Mouse (Mus musculus) lung, postnatal 0 days (tissue): Measurements from ENCODE around the gene Ripor1. TPM values are rescaled to one million over a fixed set of nuclear protein-coding genes. Genes with fewer than 3 reads are reported as not detected.

Experiments
- ATAC-seq: fragments of 200-750 bp; cut with Nextera tagmentation; 2 replicates; pipeline ENCODE4 v1.8.0; 2017; ENCODE audit warnings: moderate library complexity
- DNase-seq: peaks from one replicate; pipeline ENCODE4 v3.0.0-alpha.2; 2016; ENCODE audit warnings: low spot score
- H3K27ac ChIP-seq: fragments of 300-500 bp; sonication (generic); 2 replicates; pipeline ENCODE4 v1.5.1; 2014; ENCODE audit warnings: antibody characterized with exemption, mild to moderate bottlenecking, low read length, mixed read lengths
- H3K27me3 ChIP-seq: fragments of 300-500 bp; sonication (generic); replicated peaks from 2 replicates; pipeline ENCODE4 v1.6.1; 2014; ENCODE audit warnings: low read length, mixed read lengths; ENCODE audit not compliant: insufficient read depth
- H3K36me3 ChIP-seq: fragments of 300-500 bp; sonication (generic); 2 replicates; pipeline ENCODE4 v1.6.1; 2014; ENCODE audit warnings: low read length, mixed read lengths; ENCODE audit not compliant: insufficient read depth
- H3K4me1 ChIP-seq: fragments of 300-500 bp; sonication (generic); 2 replicates; pipeline ENCODE4 v1.6.1; 2014; ENCODE audit warnings: antibody characterized with exemption, low read depth, low read length, mixed read lengths; ENCODE audit not compliant: insufficient read depth
- H3K4me2 ChIP-seq: fragments of 300-500 bp; sonication (generic); replicated peaks from 2 replicates; pipeline ENCODE4 v1.6.1; 2014; ENCODE audit warnings: low read depth, mild to moderate bottlenecking, low read length, moderate library complexity, mixed read lengths
- H3K4me3 ChIP-seq: fragments of 300-500 bp; sonication (generic); 2 replicates; pipeline ENCODE4 v1.5.1; 2014; ENCODE audit warnings: low read depth, low read length
- H3K9ac ChIP-seq: fragments of 300-500 bp; sonication (generic); replicated peaks from 2 replicates; pipeline ENCODE4 v1.6.1; 2014; ENCODE audit warnings: low read depth, mild to moderate bottlenecking
- H3K9me3 ChIP-seq: fragments of 300-500 bp; sonication (generic); 2 replicates; pipeline ENCODE4 v1.6.1; 2016; ENCODE audit warnings: low read length, mixed read lengths
- CTCF ChIP-seq: IDR thresholded peaks from 2 replicates; pipeline ENCODE4 v1.5.1; 2016; ENCODE audit warnings: antibody characterized with exemption, mild to moderate bottlenecking
- EP300 ChIP-seq: IDR thresholded peaks from 2 replicates; pipeline ENCODE4 v1.6.1; 2016; ENCODE audit warnings: antibody characterized with exemption, mild to moderate bottlenecking, control low read depth
- WGBS: fragments of 180-500 bp; shearing (Covaris S2); extraction: QIAGEN DNeasy Blood & Tissue Kit; methylation state at CpG from one replicate; pipeline ENCODE4 v1.1.7; 2014; 5-methylcytosine and 5-hydroxymethylcytosine counted together
- polyA plus RNA-seq: library from polyadenylated mRNA; unstranded; fragments of >200 nt; fragmentation: Nextera tagmentation; extraction: Ambion mirVana; gene quantifications from 2 replicates; pipeline ENCODE4 v1.2.1, GENCODE M21; 2015

The Ripor1 gene
- polyA plus RNA-seq, 1 experiment from 2014 or later = 28.5 TPM

GRCm38 (mm10) chr8:105618892-105619591 lies 14.0 kb downstream of the Ripor1 start:
- Histone ChIP-seq H3K4me1 (peaks cover 10% of the 10 kb centered on the region; the same call in 1 of the 2 replicates), H3K27ac (no peak overlapping the region), H3K4me3 (no peak overlapping the region), H3K9ac (no peak overlapping the region), H3K4me2 (no peak overlapping the region), H3K9me3 (no peaks in the 10 kb centered on the region), H3K27me3 (no peaks in the 10 kb centered on the region), H3K36me3 (peaks cover 44% of the 10 kb centered on the region)
- ATAC-seq = no peak
- no peak for DNase-seq
- WGBS = 93% methylated on average over 19 of the region's 19 CpGs
- TF ChIP-seq EP300 (no peak), CTCF (no peak)

DNA sequence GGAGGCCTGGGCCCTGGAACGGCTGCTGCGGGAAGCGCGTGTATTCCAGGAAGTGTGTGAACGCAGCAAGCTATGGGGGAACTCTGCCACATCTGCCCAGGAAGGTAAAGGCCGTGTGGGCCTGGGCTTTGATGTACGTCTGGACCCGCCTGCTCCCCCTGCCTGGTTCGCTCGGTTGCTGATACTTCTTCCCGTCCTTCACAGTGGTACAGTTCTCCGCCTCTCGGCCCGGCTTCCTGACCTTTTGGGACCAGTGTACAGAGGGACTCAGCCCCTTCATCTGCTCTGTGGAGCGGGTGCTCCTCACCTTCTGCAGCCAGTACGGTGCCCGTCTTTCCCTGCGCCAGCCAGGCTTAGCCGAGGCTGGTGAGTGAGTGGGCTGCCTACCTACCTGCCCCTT lies 15.2 kb downstream of the Ripor1 start:
- Histone ChIP-seq H3K4me1 (peaks cover 7% of the 10 kb centered on the region; the same call in 1 of the 2 replicates), H3K27me3 (no peaks in the 10 kb centered on the region), H3K4me3 (no peak overlapping the region), H3K36me3 (peaks cover 44% of the 10 kb centered on the region), H3K27ac (no peak overlapping the region), H3K9me3 (no peaks in the 10 kb centered on the region), H3K9ac (no peak overlapping the region), H3K4me2 (no peak overlapping the region)
- TF ChIP-seq CTCF (no peak), EP300 (no peak)
- no peak for DNase-seq
- no peak for ATAC-seq
- WGBS = 82% methylated on average over 19 of the region's 19 CpGs

DNA sequence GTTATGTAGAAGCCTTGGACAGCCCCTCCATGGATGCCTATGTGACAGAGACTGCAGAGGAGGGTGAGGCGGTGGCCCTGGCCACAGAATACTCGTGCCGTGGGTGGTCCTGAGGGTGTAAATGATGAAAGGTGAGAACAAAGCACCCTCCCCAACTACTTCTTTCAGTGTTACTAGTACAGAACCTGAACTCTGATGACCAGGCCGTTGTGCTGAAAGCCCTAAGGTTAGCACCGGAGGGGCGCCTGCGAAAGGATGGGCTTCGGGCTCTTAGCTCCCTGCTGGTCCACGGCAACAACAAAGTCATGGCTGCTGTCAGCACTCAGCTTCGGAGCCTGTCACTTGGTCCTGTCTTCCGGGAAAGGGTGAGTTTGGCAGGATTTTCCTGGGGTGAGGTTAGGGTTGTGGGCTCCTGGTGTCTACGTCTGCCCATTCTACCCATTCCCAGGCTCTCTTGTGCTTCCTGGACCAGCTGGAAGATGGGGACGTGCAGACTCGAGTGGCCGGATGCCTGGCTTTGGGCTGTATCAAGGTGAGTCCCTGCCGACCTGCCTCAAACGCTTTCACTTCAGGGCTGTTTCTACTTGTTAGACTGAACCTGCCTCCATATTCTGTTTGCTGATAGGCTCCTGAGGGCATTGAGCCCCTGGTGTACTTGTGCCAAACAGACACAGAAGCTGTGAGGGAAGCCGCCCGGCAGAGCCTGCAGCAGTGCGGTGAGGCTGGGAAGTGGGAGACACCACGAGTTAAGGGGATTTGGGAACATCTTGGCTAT lies 16.1 kb downstream of the Ripor1 start:
- no peak for TF ChIP-seq EP300
- no peak for TF ChIP-seq CTCF
- peaks cover 36% of the 10 kb centered on the region; the same call in 1 of the 2 replicates for H3K36me3 ChIP-seq
- 89% methylated on average over 21 of the region's 21 CpGs for WGBS

DNA sequence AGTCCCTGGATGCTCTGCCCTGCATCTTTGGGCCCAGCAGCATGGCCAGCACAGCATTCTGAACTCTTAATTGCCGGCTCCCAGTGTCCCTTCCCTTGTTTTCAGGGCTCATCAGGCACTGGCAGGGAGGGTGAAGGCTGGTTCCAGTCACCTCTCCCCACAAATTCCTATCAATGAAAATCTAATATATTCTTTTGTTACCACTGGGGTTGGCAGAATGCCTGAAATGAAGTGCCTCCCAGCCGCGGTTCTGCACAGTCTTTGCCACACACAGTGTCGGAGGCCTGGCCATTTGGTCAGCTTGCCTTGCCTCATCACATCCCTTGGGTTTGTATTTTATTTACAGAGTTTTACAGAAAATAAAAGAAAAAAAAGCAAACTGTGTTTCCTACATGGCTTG lies 16.8 kb downstream of the Ripor1 start:
- Histone ChIP-seq H3K27ac (no peak overlapping the region), H3K27me3 (no peaks in the 10 kb centered on the region), H3K36me3 (peaks cover 36% of the 10 kb centered on the region; the same call in 1 of the 2 replicates), H3K4me1 (peaks cover 7% of the 10 kb centered on the region; the same call in 1 of the 2 replicates), H3K9ac (no peak overlapping the region), H3K4me3 (no peak overlapping the region), H3K9me3 (no peaks in the 10 kb centered on the region), H3K4me2 (no peak overlapping the region)
- ATAC-seq = no peak
- 51% methylated on average over 4 of the region's 4 CpGs for WGBS
- DNase-seq = no peak
- TF ChIP-seq CTCF (no peak), EP300 (no peak)

More for the DNA sequence above, 16.1 kb downstream of the Ripor1 start:
- Histone ChIP-seq H3K4me3 (no peak overlapping the region), H3K27me3 (no peaks in the 10 kb centered on the region), H3K9ac (no peak overlapping the region), H3K9me3 (no peaks in the 10 kb centered on the region), H3K27ac (no peak overlapping the region), H3K4me2 (no peak overlapping the region), H3K4me1 (peaks cover 7% of the 10 kb centered on the region; the same call in 1 of the 2 replicates)
- DNase-seq = no peak
- ATAC-seq = no peak

- H3K4me2 ChIP-seq = no peak overlapping the region
- H3K27ac ChIP-seq = peak overlapping the region; percentile 66; the same call in 1 of the 2 replicates
- H3K4me1 ChIP-seq = peaks cover 7% of the 10 kb centered on the region; the same call in 1 of the 2 replicates
- ATAC-seq (peak; percentile 94), DNase-seq (peak; percentile 97)
- H3K4me3 ChIP-seq = no peak overlapping the region
- no peaks in the 10 kb centered on the region for H3K27me3 ChIP-seq
- H3K9ac ChIP-seq = no peak overlapping the region
- 6% methylated on average over 8 of the region's 8 CpGs for WGBS
- H3K9me3 ChIP-seq = no peaks in the 10 kb centered on the region
- H3K36me3 ChIP-seq = peaks cover 31% of the 10 kb centered on the region; the same call in 1 of the 2 replicates
- peak; percentile 99 for TF ChIP-seq CTCF
- no peak for TF ChIP-seq EP300
These were observed 17.4 kb downstream of the Ripor1 start for GRCm38 (mm10) chr8:105622421-105622920.

DNA sequence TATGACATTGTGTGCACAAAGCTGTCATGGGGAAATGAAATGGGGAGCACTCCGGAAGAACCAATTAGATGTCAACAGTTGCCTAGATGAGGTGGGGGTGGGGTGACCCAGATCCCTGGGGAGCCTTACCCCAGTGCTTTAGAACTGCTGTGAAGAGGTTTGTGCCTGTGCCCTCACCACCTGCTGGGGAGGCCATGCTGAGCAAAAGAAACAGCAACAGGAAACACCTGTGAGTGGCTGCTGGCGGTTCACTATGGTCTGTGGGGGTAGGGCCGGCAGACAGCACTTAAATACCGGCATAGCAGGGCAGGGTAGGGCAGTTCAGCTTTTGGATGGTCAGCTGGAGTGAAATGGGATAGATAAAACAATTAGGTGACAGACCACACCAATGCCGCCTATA lies 18.1 kb downstream of the Ripor1 start:
- H3K27me3 ChIP-seq = no peaks in the 10 kb centered on the region
- H3K4me3 ChIP-seq = no peak overlapping the region
- DNase-seq (peak; percentile 26), ATAC-seq (peak; percentile 27)
- no peak overlapping the region for H3K4me2 ChIP-seq
- peak overlapping the region; percentile 66; the same call in 1 of the 2 replicates for H3K27ac ChIP-seq
- no peak for TF ChIP-seq CTCF
- no peak for TF ChIP-seq EP300
- 29% methylated on average over 5 of the region's 5 CpGs for WGBS
- H3K36me3 ChIP-seq = peaks cover 25% of the 10 kb centered on the region; the same call in 1 of the 2 replicates
- H3K4me1 ChIP-seq = peaks cover 7% of the 10 kb centered on the region; the same call in 1 of the 2 replicates
- no peaks in the 10 kb centered on the region for H3K9me3 ChIP-seq
- H3K9ac ChIP-seq = no peak overlapping the region
